Mouse (Mus musculus) heart, adult 18-20 months (tissue): ENCODE results near the gene Nuak2. TPM values are rescaled to one million over a fixed set of nuclear protein-coding genes. Genes with fewer than 3 reads are reported as not detected.

Source experiments
- DNase-seq, 2 experiments: peaks; one replicate each; pipeline ENCODE4 v3.0.0; 2021 to 2022; ENCODE audit warnings: mixed read lengths in 1 of 2
- total RNA-seq, 2 experiments: library from RNA; stranded (reverse); gene quantifications; 2 replicates each; pipeline ENCODE4 v1.2.3; 2021

Nuak2 gene
- total RNA-seq, 2 experiments from 2014 or later: 4.2 to 4.4 TPM

DNA sequence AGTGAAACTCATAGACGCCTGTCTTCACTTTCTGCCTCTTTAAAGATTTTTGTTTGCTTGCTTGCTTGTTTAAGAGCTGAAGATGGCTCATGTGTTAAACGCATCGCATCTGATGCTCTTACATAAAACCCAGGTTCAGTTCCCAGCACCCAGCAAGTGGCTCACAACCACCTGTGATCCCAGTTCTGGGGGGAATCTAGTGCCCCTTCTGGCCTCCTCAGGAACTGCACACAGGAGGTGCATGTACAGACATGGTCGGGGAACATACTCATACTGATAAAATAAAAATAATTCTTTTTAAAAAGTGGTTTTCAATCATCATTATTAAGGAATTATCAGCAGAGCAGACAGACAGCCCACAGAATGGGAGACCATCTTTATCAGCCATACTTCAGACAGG, 35.1 kb downstream of the Nuak2 start:
- DNase-seq: no peak

DNA sequence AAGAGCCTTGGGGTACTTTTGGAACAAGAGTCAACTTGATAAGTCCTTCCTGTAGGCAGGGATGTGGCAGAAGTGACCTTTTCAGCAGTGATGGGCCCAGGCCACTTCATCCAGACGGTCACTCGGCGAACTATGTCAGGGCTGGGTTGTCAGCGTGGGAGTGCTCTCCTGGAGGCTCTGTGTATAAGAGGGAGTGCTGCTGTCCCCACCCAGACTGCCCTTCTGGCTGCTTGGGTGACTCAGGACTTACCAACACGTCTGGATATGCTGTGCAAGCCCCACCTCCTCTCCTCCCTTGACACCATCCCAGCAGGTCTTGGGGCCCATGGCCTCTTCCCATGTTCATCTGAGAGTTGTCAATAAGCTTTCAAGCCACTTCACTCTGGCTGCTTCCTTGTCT, 37.5 kb downstream of the Nuak2 start:
- no peak for DNase-seq

DNA sequence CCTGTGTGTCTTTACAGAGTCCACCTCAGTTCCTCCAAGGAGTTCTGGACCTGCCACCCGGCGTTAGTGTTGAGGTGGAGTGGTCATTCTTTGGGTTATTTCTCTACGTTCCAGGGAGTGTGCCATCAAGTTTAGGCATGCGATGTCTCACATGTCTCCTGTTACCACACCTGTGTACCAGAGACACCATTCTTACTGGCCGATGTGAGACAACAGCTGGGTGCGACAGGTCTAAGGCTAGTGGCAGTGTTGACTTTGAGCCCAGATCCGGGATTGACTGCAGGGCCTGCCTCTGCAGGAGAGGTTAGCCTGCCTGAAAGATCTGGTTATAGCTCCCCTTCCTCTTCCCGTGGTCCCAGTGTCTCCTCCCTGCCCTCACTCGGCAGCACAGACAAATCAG, 38.3 kb downstream of the Nuak2 start:
- DNase-seq: no peak

DNA sequence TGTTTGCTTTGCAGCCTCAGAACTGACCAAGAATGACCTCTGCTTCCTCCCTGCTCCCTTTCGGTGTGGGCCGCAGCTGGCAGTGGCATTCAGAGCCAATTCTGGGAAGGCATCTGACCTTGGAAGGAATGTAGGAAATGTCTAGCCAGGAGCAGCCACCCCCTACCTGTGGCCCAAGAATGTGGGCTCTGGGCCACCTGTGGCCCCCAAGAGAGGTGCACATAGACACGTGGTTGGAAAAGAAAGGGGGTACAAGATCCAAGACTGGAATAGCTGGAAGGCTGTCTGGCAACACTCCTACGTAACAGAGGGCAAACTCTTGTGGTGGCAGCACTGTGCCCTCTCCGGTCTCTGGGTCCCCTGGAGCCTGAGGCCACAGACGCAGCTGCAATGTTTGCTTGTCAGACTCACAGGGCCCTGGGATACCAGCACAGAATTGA, 39.3 kb downstream of the Nuak2 start:
- DNase-seq: peak; percentile 54 to 62

DNA sequence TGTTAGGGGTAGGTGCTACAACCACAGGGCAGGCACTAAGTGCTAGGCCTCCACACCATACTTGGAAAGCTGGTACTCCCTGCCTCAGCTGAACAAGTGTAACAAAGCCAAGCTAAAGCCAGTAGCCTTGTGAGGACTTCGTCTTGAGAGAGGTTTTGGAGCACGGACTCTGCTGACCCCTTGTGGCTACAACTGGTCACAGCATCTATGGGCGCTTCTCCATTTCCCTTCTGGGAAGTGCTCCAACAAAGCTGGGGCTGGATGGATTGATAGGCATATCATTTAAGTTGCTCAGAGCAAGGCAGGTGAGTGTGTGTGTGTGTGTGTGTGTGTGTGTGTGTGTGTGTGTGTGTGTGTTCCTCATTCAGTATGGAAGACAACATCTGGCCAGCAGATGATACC, 39.9 kb downstream of the Nuak2 start:
- DNase-seq: peak; percentile 90 to 93

DNA sequence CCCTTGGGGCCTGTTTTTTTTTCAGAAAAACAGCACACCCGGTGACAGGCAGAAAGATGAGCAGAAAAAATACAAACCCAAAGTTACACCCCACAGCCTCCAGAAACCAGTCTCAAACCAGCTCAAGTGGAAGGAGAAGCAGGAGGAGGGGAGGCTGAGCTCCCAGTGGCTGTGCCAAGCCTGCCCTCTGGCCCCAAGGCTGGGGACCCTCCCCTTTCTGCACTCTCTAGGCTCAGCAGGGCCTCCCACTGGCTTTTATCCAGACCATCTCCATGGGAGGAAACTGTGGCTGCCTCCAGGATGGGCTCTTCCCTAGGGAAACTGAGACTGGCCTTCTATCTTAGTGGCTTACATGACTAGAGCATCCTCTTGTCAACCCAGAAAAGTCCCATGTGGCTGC, 40.9 kb downstream of the Nuak2 start:
- DNase-seq: no peak

DNA sequence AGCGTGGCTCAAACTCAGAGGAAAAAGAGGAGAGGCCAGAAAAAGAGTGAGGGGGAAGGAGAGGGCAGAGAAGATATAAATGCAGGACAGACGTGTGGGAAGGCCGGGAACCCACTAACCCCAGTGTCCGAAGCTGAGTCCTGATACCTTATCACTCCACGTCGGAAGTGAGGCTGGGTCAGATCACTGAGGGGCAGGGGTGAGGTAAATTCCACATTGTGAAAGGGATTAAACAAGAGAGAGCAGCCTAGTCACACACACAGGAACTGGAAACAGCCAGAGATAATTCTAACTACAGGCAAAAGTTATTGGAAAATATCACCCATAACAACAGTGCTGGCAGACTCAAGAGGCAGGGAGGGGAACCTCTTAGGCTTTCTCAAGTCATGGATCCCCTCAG, 46.0 kb downstream of the Nuak2 start:
- no peak for DNase-seq

DNA sequence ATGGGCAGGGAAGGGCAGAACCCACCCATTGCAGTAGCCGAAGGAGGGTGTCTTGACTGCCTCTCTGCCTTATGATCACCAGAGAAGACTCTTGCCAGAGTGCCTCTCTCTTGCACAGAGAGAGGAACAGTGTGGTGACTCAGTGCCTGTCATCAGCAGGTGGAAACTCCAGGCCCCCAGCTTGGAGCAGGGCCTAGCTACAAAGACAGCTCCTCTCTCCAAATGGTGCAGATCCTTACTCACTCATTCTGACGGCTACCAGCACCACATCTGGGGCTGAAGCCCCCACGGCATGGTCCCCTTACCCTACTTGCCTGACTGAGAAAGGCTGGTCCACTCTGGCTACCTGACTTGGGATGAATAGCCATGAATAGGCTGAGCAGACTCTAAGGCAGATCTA, 48.5 kb downstream of the Nuak2 start:
- DNase-seq: no peak

DNA sequence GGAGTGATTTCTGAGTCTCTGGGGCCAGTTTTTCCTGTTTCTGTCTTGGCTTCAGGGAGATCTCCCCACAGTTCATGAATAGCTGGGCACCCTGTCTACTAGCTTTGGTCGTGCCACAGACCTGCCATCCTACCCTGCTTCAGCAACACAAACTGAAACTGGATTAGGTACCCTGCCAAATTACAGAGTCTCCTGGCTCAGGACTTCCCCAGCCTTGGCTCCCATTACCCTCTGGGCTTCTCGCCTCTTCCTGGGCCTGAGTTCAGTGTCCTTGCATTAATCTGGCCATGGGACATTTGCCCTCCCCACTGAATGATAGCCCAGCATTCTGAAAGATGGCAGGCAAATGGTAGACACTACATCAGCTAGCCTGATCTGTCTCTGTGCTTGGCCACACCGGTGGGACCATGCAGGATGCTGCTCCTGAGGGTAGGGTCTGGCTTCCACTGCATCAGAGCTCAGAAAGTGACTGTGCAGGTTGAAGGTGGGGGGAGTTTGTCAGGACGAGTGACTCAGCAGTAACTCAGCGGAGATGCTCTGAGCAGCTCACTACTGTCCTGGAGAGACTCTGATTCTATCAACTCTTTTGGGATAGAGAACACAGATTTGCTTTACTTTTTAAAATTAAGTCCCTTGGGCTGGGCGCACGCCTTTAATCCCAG, 49.1 kb downstream of the Nuak2 start:
- peak; percentile 65 to 72 for DNase-seq

DNA sequence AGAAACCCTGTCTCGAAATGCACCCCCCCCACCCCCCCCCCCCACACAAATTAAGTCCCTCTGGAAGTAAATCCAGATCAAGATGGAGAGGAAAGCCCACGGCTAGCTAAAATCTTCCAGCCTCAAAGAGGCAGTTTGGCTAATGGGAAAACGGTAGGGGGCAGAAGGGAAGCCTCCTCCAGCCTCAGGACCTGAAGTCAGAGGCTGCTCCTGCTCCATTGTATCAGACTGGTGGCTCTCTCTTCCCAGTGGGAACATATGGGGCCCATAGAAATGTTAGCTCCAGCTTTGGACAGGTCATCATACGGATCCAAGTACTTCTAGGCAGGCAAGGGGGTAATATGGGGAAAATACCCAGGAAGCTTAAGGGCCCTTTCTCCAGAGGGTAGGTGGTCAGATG, 49.7 kb downstream of the Nuak2 start:
- DNase-seq: no peak

DNA sequence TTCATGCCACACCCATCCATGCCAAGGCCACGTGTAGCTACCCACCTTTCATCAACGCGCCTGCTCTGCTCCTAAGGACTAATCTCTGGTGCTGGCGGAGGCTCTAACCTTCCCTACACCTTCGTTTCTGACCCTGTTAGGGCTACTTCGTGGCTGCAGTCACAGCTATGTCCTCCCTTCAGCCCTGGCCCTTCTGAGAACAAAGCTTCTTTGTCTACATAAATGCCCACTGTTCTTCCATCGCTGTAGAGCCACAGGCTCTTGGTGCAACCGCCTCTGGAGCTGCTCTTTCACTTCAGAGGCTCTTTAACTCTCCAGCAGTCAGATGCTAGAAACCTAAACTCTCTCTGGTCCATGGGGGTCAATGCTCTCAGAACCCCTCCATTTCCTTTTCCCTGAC, 50.3 kb downstream of the Nuak2 start:
- no peak for DNase-seq

DNA sequence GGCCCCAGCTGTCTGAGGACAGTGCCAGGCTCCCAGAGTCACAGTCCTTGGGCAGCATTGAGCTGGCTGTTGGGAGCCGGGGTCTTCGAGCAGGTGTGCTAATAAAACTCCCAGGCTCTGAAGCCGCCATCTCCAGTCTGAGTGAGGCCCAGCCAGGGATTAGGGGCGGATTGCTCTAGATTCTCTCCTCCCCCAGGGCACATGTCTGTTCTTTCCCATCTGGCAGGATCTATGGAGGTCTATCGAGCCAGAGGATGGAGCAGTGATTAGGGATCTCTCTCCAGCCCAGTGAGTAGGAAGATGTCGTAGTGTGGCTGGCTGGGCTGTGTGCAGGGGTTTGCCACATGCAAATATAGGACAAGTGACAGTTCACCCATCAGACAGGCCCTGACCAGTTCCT, 51.0 kb downstream of the Nuak2 start:
- no peak for DNase-seq

DNA sequence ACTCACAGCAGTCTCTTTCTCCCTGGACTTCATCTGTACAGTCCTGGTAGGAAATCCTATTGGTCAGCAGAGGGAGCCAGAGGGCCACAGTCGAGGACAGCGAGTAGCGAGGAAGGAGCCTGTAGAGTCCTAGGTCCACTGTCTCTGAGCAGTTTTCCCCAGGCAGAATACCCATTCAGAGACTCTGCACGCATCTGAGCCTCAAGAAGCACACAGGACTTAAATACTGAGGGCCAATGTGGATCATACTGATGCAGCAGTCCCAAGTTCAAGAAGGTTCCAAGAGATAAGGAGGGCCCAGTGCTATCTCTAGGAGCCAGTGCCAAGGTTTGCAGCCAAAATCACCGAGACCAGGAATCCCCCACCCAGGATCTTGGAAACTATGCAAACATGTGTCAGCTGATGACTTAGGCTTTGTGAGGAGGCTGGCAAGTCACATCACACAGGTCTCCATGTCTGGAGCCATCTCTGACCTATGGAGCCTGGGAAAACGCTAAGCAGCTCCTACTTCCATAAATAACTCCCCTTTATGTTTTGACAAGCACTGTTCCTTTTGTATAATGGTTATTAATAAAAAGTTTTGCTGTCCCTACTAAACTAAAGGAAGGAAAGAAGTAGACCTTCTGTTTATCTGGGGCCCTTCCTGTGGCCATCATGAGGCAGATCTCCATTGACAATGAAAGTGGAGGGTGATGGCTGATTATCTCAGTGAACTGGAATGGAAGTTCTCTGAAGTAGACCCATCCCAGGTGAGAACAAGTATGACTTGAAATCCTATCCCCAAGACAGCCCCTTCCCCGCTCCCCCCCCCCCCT, 52.0 kb downstream of the Nuak2 start:
- peak; percentile 91 to 94 for DNase-seq

DNA sequence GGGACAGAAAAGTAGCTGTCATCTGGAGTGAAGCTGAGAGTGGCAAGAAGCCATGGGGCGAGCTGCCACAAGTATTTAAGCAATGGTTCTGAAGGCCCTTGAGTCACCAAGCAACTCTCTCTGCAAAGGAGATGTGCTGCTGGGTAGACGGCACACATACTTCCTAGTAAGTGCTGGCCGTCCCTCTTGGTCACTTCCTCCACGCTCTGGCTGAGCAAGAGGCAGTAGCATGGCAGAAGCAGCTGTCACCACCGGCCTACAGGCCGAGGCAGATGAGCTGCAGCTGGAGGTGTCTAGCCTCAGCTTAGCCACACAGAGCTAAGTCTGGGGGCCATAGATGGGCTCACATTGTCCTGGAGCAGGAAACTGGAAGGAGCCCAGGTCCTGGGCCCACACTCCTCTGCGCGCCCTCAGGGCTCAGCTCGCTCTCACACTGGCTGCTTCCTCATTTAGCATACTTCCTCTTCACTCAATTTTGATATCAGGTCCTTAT, 54.8 kb downstream of the Nuak2 start:
- peak in 1 of 2 experiments; percentile 68 for DNase-seq

DNA sequence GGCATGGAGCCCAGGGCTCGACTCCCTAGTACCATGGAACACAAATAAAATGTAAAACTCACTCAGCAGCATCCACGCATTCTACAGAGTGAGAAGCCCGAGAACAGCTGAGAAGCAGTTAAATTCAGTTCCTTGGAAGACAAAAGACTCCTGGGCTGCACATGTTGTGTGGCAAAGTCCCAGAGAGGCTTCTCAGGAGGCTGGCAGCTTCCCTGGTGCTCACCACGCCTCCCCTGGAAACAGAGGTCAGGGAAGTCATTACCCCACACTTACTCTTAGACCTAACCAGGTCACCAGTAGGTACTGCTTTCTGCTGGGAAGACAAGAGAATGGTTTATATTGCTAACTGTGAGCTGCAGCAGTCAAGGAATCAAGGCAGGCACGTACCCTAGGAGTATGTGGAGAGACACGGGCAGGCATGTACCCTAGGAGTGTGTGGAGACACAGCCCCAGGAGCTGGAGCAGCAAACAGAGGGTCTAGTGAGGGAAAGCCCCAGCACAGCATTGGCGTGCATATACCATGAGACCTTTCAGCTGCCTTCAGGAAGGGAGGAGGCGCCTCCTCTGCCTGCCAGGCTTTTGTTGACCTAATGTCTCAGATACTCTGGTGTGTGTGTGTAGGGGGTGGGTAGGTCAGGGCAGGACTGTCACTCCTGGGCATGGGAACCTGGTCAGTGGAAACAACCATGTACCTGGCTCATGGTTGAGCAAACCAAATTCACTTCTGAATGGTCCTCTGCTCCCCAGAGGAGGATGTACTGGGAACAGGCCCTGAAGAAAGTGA, 55.6 kb downstream of the Nuak2 start:
- DNase-seq: no peak

DNA sequence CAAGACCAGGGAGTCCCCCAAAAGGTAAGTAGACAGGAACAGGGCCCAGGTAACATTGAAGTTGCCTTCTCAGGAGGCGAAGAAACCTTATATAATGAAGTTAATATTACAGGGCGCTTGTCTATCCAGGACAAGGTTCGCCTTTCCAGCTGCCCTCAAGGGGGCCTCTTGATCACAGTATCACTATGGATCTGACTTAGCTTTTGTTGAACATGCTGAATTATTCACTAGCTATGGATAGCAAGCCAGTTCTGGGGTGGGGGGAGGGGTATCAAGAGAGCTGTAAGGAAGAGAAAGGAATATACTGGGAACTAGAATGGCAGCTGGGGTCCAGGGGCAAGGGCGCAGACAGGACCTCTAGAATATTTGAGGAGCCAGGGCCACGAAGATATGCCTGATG, 56.4 kb downstream of the Nuak2 start:
- no peak for DNase-seq

DNA sequence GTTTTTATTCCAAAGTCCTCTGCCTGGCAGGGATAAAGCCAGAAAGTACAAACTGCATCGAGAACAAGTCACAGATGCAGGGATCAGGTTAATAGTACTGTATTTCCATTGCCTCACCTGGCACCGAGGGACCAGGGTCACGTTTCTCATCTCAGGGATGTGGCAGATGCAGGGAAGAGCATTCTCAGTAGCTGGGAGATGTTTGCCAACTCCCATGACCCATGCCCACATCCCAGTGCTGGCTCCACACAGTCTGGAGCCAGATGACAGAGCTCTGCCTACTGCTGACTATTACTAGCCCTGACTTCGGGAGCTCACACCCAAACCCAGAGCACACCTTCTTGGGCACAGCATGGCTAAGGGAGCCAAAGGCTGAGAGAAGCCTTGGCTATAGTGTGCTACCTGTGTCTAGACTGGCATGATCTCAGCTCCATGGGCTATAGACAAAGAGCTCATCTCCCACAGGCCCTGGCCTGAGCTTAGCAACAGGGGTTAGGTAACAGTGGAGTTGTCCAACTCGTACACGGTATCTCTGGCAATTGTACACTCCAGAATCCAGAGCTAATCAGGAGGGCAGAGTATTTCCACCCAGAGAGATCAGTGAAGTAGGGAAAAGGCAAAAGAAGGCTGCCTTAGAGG, 57.1 kb downstream of the Nuak2 start:
- no peak for DNase-seq

DNA sequence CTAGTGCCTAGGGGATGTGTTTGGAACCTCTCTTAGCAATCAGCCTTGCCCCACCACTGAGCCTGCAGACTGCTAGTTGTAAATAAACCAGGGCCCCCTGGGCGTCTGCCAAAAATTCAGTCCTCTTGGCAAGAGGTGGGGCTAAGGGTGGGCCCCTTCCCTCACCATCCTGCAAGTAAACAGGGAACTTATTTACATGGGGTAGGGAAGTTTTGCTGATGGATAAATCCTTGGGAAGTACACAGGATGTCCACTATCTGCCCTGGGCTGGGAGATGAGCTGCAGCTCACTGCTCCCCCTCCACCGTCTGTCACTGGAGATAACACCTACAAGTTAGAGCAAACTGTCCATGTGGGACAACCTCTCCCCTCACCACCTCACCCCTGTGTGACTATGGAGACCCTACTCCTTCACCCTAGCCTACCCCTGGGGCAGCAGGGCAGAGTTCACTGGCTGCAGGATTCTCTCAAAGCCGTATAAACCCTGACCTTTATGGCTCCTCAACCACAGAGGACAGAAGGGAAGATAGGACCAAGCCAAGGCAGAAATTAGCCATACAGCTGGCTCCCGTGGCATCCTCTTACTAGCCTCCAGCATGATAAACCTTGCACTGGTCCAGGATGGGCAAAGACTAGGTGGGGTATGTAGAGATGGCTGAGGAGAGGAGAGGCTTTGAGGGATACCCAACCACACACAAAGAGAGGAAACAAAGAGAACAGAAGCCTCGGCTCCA, 58.4 kb downstream of the Nuak2 start:
- DNase-seq: peak in 1 of 2 experiments; percentile 61

DNA sequence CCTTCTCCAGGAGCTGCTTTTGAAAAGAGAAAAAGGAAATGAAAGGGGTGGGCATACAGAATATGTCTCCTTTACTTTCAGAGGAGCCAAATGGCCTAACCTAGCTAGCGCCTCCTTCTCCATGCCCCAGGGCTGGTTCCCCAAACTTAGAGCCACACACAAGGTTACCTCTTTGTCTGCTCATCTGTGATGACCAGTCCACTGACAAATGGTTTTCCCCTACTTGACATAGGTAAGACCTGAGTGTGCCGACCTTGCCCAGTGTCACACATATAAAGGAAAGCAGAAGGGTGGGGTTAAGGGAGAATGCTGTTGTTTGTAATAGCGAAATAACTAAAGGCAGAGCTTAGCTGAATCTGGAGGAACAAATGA, 58.9 kb downstream of the Nuak2 start:
- DNase-seq: no peak

DNA sequence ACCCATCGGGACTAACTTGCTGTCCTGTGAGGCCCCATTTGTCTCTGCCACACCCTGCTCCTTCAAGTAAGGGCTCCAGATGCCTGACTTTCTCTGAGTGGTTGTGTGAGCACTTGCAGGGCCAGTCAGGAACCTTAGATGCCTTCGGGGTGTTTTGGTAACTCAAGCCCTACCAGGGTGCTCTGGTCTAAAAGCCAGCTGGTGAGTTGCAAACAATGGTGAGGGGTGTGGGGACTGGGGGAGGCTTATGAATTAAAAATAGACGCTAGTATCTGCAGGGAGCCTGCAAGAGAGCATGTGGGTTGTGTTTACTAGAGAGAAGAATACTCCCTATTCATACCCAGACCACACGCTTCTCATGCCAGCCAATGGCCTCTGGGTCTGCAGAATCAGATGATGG, 59.3 kb downstream of the Nuak2 start:
- no peak for DNase-seq

DNA sequence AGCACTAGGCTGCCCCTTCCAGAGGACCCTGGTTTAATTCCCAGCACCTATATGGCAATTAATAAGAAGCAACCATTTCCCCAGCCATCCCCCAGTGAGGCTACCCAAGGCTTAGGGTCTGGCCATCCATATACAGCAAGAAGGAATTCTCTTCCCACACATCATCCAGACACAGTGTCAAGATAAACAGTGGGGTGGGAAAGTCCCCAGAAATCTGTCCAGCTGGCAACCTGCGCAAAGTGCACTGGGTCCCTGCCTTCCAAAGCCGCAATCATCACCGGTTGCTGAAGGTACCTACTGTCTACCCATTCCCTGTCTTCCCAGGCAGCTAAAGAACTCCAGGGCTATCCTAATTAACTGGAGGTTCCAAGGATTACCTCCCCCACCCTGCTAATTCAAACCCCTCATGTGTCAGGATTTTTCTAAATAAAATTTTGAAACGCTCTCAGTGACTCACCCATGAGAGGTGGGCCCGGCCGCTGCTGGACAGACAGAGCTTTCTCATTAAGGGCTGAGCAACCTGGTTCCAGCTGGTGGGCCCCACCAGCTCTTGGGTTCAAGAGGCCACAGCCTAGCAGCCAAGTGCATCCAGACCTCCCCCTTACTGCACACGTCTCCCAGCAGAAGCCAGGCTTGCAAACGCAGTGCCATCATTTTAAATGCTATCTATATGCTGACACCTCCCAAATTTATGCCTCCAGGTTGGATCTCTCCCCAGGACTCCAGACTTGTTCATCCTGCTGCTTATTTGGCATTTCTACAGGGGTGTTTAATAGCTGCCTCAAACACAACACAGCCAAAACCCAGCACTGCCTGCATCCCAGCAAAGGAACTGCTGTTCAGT, 60.5 kb downstream of the Nuak2 start:
- peak in 1 of 2 experiments; percentile 67 for DNase-seq
